Mouse (Mus musculus) kidney, adult 11 months (tissue): ENCODE results near the gene Ttc38.

Experiments
- DNase-seq: peaks from one replicate; pipeline ENCODE4 v3.0.0; 2022

The Ttc38 gene

DNA sequence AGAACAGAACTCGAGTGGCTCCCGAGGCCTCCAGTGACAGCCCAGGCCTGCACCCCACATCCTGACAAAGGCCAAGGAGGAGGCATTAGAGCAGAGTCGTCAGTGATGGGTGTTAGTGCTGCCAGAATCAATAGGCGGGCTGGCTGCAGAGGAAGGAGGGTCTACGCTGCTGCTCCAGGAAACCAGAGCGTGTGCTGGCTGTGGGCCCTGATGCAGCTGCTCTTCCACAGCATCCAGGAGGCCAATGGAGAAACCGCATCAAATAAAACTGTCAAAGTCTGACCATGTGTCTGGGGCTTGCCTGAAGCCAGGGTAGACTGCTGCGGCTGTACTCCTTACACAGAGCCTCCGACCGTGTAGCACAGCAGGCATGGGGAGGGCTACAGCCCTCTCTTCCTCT is 65.0 kb downstream of the Ttc38 start:
- no peak for DNase-seq

DNA sequence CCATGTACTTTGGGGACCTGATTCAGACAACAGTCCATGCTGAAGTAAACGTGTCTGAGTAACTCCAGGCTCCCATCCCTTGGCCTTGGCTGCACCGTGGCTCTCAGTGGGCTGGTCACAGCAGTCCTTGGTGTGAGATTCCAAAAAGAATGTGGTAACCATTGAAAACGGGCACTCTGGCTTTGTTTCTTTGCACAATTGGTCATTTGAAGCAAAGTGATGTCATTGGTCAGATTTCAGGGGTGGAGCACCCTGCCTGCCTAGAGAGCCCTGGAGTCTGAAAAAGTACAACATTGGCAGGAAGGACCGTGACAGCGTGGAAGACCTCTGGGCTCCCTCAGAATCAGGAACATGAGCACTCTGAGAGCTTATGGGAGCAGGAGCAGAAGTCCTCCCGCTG is 67.3 kb downstream of the Ttc38 start:
- DNase-seq, result no peak

DNA sequence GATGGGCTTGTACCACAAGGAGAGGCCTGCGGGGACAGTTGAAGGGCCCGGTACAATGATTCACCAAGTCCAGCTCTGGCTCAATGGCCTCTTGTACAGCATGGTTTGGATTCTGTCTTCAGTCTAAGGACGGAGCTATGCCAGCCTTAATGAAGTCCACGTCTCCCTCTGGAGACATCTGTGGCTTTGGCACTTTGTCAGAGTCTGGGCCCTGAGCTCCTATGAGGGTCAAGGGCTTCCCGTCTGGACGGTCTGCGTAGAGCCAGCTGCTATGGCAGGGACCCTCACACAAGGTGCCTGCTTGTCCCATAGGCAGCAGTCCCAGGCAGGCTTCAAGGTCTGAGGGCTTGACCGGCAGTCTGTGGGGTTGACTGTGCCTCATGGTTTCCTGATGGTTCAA is 68.2 kb downstream of the Ttc38 start:
- DNase-seq, result no peak

DNA sequence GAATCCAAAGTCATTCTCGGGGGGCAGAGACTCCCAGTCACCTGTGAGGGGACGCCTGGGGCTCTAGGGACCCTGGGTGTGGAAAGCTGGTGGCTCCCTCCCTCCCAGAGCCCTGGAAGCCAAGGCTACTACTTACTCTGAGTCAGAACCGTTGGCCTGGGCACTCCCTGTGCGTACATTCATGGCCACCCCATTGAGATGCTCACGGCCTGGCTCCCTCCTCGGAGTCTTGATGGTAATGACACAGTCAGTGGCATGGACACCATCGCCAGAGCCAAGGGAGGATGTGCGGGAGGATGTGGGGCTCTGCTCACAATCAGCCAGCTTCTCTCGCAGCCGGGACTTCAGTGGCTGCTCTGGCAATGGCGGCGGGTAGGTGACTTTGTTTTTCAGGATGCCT is 68.7 kb downstream of the Ttc38 start:
- DNase-seq, result no peak

- no peak for DNase-seq
These were observed 70.4 kb downstream of the Ttc38 start for GRCm38 (mm10) chr15:85902505-85902904.

GRCm38 (mm10) chr15:85903826-85904225 is 71.7 kb downstream of the Ttc38 start:
- no peak for DNase-seq
